Mouse (Mus musculus) forebrain, embryonic 10.5 days (tissue): ENCODE measurements around the gene Haus3. TPM values are rescaled to one million over a fixed set of nuclear protein-coding genes. Genes with fewer than 3 reads are reported as not detected.

Source experiments
- DNase-seq: peaks from one replicate; pipeline ENCODE4 v3.0.0-alpha.2; 2017; ENCODE audit warnings: low spot score; ENCODE audit errors: extremely low spot score
- H3K27ac ChIP-seq: fragments of 300-500 bp; sonication (generic); 2 replicates; pipeline ENCODE4 v1.5.1; 2016; ENCODE audit warnings: mild to moderate bottlenecking
- H3K27me3 ChIP-seq: fragments of 300-500 bp; sonication (generic); 2 replicates; pipeline ENCODE4 v1.6.1; 2016; ENCODE audit warnings: mild to moderate bottlenecking; ENCODE audit not compliant: poor library complexity, severe bottlenecking
- H3K36me3 ChIP-seq: fragments of 300-500 bp; sonication (generic); replicated peaks from 2 replicates; pipeline ENCODE4 v1.6.1; 2016; ENCODE audit warnings: mild to moderate bottlenecking, moderate library complexity
- H3K4me1 ChIP-seq: fragments of 300-500 bp; sonication (generic); 2 replicates; pipeline ENCODE4 v1.6.1; 2016
- H3K4me3 ChIP-seq: fragments of 300-500 bp; sonication (generic); 2 replicates; pipeline ENCODE4 v1.5.1; 2016; ENCODE audit warnings: mild to moderate bottlenecking, moderate library complexity
- H3K9me3 ChIP-seq: fragments of 300-500 bp; sonication (generic); 2 replicates; pipeline ENCODE4 v1.6.1; 2016; ENCODE audit warnings: mild to moderate bottlenecking, moderate library complexity
- WGBS: fragments of 180-500 bp; shearing (Covaris S2); methylation state at CpG from one replicate; pipeline ENCODE4 v1.1.7; 2016; 5-methylcytosine and 5-hydroxymethylcytosine counted together
- polyA plus RNA-seq: library from polyadenylated mRNA; unstranded; fragments of >200 nt; fragmentation: Nextera tagmentation; extraction: Ambion mirVana; gene quantifications from 2 replicates; pipeline ENCODE4 v1.2.1, GENCODE M21; 2016

The Haus3 gene
- 53.8 and 59.4 TPM in 2 replicates for polyA plus RNA-seq

DNA sequence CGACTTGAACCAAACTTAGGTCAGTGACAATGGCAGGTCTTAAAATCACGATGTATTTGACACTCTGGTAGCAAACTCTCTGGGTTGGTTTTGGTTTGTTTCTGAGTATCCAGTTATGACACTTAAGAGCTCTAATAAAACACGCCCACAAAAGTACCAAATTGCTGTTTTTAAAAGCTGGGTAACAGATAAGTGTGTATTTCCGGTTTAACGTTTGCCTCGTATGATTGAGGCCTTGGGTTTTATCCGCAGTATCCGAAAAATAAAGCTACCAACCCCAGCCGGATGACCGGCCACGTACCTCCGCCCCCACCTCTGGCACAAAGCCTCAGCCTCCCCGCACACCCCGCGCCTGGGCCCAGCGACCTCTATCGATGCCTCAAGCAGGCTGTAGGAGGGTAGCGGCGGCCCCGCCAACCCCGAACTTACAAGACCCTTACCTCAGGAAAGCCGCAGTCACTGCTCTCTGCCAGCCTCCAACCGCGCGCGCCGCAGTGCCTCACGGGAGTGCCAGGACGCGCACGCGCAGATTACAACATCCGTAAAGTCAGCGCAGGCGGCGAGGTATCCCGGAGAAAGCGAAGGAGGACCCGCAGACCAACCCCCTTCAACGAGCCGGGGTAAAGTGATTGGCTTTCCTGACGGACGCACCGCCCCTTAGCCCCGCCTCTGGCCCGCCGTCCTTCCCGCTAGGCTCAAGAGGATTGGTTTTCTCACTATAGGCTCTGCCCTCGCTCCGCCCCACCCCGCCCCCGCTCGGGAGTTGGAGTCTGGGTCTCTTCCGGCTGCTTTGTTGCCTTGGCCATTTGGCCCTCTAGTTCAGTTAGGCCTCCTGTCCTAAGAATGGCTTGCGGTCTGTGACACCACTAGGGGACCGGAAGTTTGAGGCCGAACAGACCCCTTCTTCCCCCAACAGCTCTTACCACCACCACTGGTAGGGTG, at the start of gene Haus3, which contains the start of gene Poln:
Gene Haus3 (minus strand): TSS at position 578 of the 942 bp plus-strand sequence.
Gene Poln (minus strand): TSS at position 499 of the 942 bp plus-strand sequence.
- peak; percentile 99 for DNase-seq
- Histone ChIP-seq H3K27me3 (no peaks in the 10 kb centered on the region), H3K9me3 (no peaks in the 10 kb centered on the region), H3K27ac (peak within 1 kb of the TSS; percentile 95), H3K4me1 (peaks cover 45% of the 10 kb centered on the region), H3K36me3 (peaks cover 28% of the 10 kb centered on the region), H3K4me3 (peak within 1 kb of the TSS; percentile 77)
- under 1% methylated on average over 57 of the region's 57 CpGs for WGBS

DNA sequence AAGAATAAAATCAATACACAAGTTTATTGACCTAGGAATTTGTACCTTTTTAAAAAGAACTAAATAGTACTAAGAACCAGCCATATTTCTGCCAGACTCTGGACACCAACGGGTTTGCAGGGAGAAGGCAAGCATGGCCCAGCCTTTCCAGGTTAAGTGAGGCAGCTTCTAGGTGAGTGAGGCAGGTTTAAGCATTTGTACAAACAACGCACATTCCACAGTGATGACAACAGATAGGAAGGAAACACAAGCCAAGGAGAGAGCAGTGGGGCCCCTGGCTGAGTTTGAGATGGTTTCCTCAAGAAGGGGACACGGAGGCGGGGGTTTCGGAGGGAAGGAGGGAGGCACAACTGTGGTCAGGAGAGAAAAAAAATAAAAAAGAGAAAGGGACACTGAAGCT, 49.3 kb upstream of the Haus3 start:
- Histone ChIP-seq H3K9me3 (no peaks in the 10 kb centered on the region), H3K27me3 (no peaks in the 10 kb centered on the region), H3K36me3 (no peaks in the 10 kb centered on the region), H3K27ac (no peak overlapping the region), H3K4me3 (no peak overlapping the region), H3K4me1 (peaks cover 3% of the 10 kb centered on the region; the same call in 1 of the 2 replicates)
- no peak for DNase-seq
- 80% methylated on average over 5 of the region's 5 CpGs for WGBS

DNA sequence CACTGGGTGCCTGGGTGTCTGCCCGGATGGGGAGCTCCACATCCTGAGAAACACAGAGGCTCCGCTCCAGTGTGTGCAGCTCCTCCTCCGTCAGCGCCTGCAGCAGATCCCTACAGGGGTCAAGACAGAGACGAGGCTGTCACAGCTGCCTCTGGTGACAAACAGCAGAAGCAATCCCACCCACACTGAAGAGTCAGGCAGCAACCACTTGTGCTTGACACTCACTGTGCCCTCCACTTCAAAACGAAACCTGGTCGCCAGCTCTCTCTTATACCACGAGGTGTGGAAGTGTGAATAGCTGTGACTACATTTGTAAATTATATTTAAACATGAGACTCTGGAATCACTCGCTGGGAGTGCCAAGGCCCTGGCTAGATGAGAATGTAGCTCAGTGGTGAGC, 48.4 kb upstream of the Haus3 start:
- no peak overlapping the region for H3K4me3 ChIP-seq
- no peaks in the 10 kb centered on the region for H3K9me3 ChIP-seq
- H3K27me3 ChIP-seq: no peaks in the 10 kb centered on the region
- no peak for DNase-seq
- WGBS: 75% methylated on average over 9 of the region's 9 CpGs
- peaks cover 3% of the 10 kb centered on the region; the same call in 1 of the 2 replicates for H3K4me1 ChIP-seq
- H3K27ac ChIP-seq: no peak overlapping the region
- no peaks in the 10 kb centered on the region for H3K36me3 ChIP-seq

DNA sequence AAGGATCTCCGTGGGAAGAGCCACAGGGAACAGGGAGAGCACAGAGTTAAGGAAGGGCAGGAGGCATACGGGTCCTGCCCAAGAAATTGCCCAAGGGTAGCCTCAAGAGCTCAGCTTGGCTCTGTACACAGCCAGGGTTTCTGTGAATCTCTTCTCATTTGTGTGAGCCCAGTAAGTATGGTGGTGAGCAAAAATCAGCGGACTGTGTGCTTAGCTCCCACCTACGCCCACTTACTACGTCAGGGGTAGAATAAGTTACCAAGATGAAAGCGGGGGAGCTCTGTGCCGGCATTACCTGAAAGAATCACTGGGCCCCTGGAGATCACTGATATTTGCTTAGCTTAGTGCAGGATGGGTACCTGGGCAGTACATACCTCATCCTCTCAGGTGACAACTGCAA, 46.7 kb upstream of the Haus3 start:
- 87% methylated on average over 7 of the region's 7 CpGs for whole genome bisulfite sequencing
- H3K9me3 ChIP-seq: no peaks in the 10 kb centered on the region
- no peak overlapping the region for H3K4me3 ChIP-seq

GRCm38 (mm10) chr5:34213659-34214058, 44.3 kb upstream of the Haus3 start:
- Histone ChIP-seq H3K9me3 (no peaks in the 10 kb centered on the region), H3K27me3 (no peaks in the 10 kb centered on the region)
- WGBS: 89% methylated on average over 8 of the region's 8 CpGs

More for the DNA sequence above, 46.7 kb upstream of the Haus3 start:
- Histone ChIP-seq H3K27ac (no peak overlapping the region), H3K4me1 (peaks cover 3% of the 10 kb centered on the region; the same call in 1 of the 2 replicates), H3K36me3 (no peaks in the 10 kb centered on the region), H3K27me3 (no peaks in the 10 kb centered on the region)
- no peak for DNase-seq

DNA sequence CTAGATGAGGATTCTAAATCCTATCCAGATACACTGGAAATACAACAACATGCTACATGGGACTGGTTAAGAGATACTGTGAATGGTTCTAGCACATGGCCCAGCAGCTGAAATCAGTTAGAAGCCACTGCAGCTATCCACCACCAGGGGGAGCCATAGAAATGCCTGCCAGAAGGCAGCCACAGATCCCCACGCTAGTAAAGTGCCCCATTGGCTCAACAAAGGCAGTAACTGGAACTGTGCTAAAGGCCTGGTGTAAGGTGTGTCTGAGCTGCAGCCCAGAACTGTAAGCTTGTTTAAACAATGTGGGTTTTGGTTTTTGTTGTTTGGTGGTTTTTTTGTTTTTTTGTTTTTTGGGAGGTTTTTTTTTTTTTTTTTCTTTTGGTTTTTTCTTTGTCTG, 41.0 kb upstream of the Haus3 start:
- no peak overlapping the region for H3K27ac ChIP-seq
- H3K27me3 ChIP-seq: no peaks in the 10 kb centered on the region
- DNase-seq: peak; percentile 80
- WGBS: 0% methylated on average over 1 of the region's 1 CpGs
- 0 out of 2 replicates have a peak, but pooled peaks cover 6% of the 10 kb centered on the region for H3K4me1 ChIP-seq
- no peaks in the 10 kb centered on the region for H3K9me3 ChIP-seq
- no peak overlapping the region for H3K4me3 ChIP-seq
- H3K36me3 ChIP-seq: no peaks in the 10 kb centered on the region

More at GRCm38 (mm10) chr5:34213659-34214058, 44.3 kb upstream of the Haus3 start:
- Histone ChIP-seq H3K36me3 (no peaks in the 10 kb centered on the region), H3K4me1 (no peaks in the 10 kb centered on the region; the same call in 1 of the 2 replicates), H3K27ac (no peak overlapping the region), H3K4me3 (no peak overlapping the region)
- DNase-seq: no peak

- H3K27ac ChIP-seq: no peak overlapping the region
- WGBS: 57% methylated on average over 3 of the region's 3 CpGs
- H3K4me1 ChIP-seq: 0 out of 2 replicates have a peak, but pooled peaks cover 6% of the 10 kb centered on the region
- no peak overlapping the region for H3K4me3 ChIP-seq
- H3K27me3 ChIP-seq: no peaks in the 10 kb centered on the region
- no peaks in the 10 kb centered on the region for H3K9me3 ChIP-seq
- H3K36me3 ChIP-seq: no peaks in the 10 kb centered on the region
- no peak for DNase-seq
These were observed 38.2 kb upstream of the Haus3 start for GRCm38 (mm10) chr5:34207503-34207902.

DNA sequence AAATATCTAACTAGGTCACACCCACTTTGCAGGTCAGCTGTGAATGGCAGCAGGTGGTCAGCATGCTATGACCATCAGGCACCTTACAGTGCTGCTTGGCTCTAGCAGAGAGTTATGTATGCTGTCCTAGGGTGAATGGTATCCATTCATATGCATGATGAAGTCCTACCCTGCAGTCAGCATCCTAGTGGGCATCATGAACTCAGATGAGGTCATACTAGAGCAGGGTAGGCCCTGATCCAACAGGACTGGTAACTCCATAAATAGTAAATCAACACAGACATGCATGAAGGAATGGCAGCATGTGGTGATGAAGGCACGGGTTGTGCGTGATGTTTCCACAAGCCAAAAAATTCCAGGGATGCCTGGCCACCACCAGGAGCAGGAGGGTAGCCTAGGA, 36.5 kb upstream of the Haus3 start:
- Histone ChIP-seq H3K4me3 (no peak overlapping the region), H3K36me3 (no peaks in the 10 kb centered on the region), H3K9me3 (no peaks in the 10 kb centered on the region), H3K27ac (no peak overlapping the region), H3K27me3 (no peaks in the 10 kb centered on the region), H3K4me1 (0 out of 2 replicates have a peak, but pooled peaks cover 6% of the 10 kb centered on the region)
- WGBS: 81% methylated on average over 2 of the region's 2 CpGs
- no peak for DNase-seq

DNA sequence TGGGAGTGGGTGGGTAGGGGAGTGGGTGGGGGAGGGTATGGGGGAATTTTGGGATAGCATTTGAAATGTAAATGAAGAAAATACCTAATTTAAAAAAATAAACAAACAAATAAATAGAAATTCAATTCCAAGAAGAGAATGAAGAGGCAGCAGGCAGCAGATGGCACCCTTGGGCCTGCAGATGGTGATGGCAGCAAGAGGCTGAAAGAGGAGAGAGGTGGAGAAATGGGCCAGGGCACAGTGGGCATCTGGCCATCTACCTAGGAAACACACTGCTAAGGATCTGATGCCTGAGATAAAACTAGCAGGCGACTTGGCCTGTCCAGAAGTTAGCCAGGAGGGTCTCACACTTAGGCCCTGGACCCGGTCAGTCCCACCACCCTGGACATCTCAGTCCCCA, 35.6 kb upstream of the Haus3 start:
- no peak for DNase-seq
- H3K27me3 ChIP-seq: no peaks in the 10 kb centered on the region
- no peaks in the 10 kb centered on the region for H3K9me3 ChIP-seq
- WGBS: 79% methylated on average over 2 of the region's 2 CpGs
- no peaks in the 10 kb centered on the region for H3K36me3 ChIP-seq
- H3K27ac ChIP-seq: no peak overlapping the region
- H3K4me3 ChIP-seq: no peak overlapping the region
- 0 out of 2 replicates have a peak, but pooled peaks cover 6% of the 10 kb centered on the region for H3K4me1 ChIP-seq

- no peak overlapping the region for H3K27ac ChIP-seq
- WGBS: 90% methylated on average over 4 of the region's 4 CpGs
These were observed 32.7 kb upstream of the Haus3 start for GRCm38 (mm10) chr5:34202006-34202405.

DNA sequence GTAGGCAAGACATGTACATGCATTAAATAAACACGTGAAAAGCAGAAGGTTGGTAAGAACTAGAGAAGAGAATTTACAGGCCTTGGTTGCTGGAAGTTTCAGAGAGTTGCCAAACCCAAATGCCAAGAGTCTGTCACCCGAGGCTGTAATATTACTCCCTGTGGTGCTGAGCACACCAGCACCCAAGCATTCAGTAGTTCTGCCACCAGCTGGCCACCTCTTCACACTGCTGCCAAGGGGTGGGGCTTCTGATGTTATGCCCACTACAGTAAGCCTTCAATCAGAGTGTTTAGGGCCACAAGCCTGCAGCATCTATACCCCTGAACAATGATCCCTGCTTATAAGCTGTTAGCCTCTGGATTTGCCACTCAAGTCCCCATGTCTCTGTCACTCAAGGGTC, 32.1 kb upstream of the Haus3 start:
- Histone ChIP-seq H3K4me3 (no peak overlapping the region), H3K4me1 (no peaks in the 10 kb centered on the region), H3K36me3 (no peaks in the 10 kb centered on the region), H3K9me3 (no peaks in the 10 kb centered on the region), H3K27me3 (no peaks in the 10 kb centered on the region), H3K27ac (no peak overlapping the region)
- no peak for DNase-seq
- WGBS: 73% methylated on average over 2 of the region's 2 CpGs

More at GRCm38 (mm10) chr5:34202006-34202405, 32.7 kb upstream of the Haus3 start:
- Histone ChIP-seq H3K36me3 (no peaks in the 10 kb centered on the region), H3K9me3 (no peaks in the 10 kb centered on the region), H3K4me1 (no peaks in the 10 kb centered on the region), H3K4me3 (no peak overlapping the region), H3K27me3 (no peaks in the 10 kb centered on the region)
- DNase-seq: no peak

- Histone ChIP-seq H3K36me3 (no peaks in the 10 kb centered on the region), H3K9me3 (no peaks in the 10 kb centered on the region), H3K4me1 (no peaks in the 10 kb centered on the region), H3K4me3 (no peak overlapping the region), H3K27ac (no peak overlapping the region), H3K27me3 (no peaks in the 10 kb centered on the region)
- WGBS: 86% methylated on average over 6 of the region's 6 CpGs
- DNase-seq: no peak
These were observed 29.3 kb upstream of the Haus3 start for GRCm38 (mm10) chr5:34198615-34199014.

GRCm38 (mm10) chr5:34197243-34197642, 27.9 kb upstream of the Haus3 start:
- Histone ChIP-seq H3K4me3 (no peak overlapping the region), H3K27ac (no peak overlapping the region), H3K36me3 (no peaks in the 10 kb centered on the region), H3K9me3 (no peaks in the 10 kb centered on the region), H3K27me3 (no peaks in the 10 kb centered on the region), H3K4me1 (no peaks in the 10 kb centered on the region)
- DNase-seq: no peak
- WGBS: 81% methylated on average over 4 of the region's 4 CpGs
